Mouse (Mus musculus) left cerebral cortex, postnatal 36 days (tissue): ENCODE measurements around the gene Nfyc. TPM values are rescaled to one million over a fixed set of nuclear protein-coding genes. Genes with fewer than 3 reads are reported as not detected.

Experiments
- DNase-seq, 2 experiments: peaks; one replicate each; pipeline ENCODE4 v3.0.0; 2021 to 2022; ENCODE audit warnings: low spot score in 2 of 2, mixed read lengths in 1 of 2
- intact Hi-C: fragments of 180-260 bp; cut with DNase I; formaldehyde crosslinking; loops from one replicate; pipeline ENCODE4 v1.15.1; 2025
- total RNA-seq, 2 experiments: library from RNA; stranded (reverse); gene quantifications; 2 replicates each; pipeline ENCODE4 v1.2.3; 2021

The Nfyc gene
- 10 to 100 TPM; 40.7 to 48.4 TPM for total RNA-seq

DNA sequence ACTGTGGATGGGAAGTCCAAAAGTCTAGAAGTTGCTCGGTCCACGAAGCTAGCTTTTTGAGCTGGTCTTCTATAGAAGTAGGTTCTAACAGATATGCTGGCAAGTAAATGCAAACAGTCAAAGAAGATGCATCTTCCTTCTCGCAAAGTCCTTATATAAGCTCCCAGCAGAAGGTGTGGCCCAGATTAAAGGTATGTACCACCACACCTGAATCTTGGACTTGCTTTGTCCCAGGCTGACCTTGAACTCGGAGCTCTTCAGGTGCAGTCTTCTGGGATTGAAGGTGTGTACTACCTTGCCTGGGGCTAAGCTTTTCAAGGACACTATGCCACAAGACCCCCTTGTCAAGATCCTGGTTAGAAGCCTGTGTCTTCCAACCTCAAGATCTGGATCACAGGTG is at the start of gene Nfyc:
Gene Nfyc, minus strand, starts transcription at position 101 of the 400 bp plus-strand sequence.
- intact Hi-C loops = no loop called here
- DNase-seq = no peak

DNA sequence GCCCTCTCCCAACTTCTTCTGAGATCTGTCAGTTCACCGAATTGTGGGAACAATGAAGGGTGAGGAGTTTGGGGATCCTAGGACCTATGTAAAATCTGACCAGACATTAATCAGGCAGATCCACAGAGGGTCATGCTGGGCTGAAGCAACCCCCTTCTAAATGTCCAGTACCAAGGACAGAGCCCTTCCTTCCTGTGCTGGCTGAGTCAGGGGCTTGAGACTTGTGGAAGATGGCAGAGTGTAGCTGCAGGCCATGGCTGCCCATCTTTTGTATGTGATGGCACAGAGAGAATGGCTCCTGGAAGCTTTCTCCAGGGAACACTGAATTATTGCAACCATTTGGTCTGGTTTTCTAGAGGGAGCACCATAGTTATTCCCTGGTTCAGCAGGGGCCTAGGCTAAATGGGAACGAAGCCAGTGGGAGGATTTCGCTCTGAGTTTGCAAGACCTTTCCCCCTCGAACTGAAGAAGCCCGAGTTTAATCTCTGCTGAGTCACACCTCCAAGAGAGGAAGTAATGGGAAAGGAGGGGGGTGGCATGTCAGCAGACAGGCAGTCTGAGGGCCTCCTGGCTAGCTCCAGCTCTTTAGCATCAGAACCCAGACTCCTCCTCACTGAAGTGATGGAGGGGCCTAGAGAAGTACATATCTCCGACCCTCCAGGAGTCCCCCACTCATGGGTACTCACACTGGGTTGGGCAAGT is 49.5 kb upstream of the Nfyc start:
- no peak for DNase-seq
- intact Hi-C loops = no loop called here

DNA sequence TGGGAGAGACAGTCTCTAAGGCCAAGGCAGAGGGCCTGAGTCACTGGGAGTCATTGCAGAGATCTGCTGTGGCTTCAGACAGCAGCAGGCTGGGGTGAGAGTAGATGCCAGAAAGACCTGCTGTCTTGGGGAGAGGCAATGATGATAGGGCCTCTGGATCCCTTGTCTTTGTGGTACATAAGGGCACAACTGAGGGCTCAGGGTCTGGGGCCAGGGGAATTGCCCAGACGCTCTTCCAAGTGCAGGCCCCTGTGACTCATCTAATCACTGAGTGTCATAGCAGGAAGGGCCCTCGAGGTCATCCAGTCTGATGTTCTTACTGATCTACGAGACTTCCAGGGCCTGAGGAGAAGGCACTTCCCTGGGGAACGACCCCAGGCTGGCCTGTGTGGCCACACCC is 48.0 kb upstream of the Nfyc start:
- no peak for DNase-seq
- intact Hi-C loops = no loop called here

DNA sequence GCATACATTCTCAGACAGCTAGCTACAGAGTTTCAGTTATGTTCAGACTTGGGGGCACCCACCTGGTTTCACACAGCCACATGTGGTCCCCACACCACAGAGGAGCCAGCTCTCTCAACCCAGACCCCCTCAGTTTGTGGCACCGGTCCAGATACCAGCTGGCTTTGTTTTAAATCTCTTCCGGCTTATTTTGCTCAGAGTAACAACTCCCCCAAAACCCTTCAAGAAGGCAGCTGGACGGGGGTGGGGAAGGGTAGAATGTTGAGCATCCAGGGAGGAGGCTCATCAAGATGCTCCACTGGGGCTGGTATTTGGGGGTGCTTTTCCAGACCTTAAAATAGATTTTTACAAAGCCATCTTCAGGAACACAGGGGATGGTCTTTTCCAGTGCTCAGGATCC is 47.4 kb upstream of the Nfyc start:
- DNase-seq = peak; percentile 59 to 69
- intact Hi-C loops = no loop called here

DNA sequence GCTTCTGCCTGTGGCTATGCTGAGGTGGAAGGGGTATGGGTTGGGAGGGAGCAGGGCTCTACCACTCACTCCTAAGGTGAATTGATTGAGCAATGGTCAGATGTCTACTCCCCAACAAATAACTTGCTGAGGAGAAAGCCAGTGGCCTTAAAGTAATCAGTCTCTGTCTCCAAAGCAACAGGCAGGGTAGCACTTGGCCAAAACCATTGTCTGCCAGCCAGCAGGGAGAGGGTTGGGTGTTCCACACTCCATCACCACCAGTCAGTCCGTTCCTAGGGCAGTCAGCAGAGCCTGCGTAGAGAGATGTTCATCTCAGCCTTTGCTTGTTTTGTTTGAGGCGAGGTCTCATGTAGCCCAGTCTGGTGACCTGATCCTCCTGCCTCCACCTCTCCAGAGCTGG is 44.6 kb upstream of the Nfyc start:
- no peak for DNase-seq
- intact Hi-C loops = no loop called here

DNA sequence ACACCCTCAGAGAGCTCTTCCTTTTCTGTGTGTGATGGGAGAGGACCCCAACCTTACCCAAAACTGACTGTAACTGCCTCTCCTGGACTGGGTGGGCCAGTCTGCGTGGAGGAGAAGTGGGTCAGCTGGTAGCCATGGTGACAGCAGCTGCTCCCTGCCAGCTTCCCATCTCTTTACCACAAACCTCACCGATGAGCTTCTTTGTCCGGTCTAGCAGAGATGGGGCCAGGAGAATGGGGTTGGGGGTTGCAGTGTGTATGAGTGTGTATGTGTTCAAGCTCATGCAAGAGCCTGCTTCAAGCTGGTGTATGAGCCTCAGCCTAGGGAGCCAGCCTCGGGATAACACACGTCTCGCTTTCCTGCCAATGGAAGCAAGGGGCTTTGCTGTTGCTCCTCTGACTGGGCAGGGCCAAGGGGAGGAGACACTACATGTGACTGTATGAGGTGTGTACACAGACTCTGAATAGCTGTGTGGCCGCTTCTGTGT is 38.9 kb upstream of the Nfyc start:
- intact Hi-C loops = no loop called here

DNA sequence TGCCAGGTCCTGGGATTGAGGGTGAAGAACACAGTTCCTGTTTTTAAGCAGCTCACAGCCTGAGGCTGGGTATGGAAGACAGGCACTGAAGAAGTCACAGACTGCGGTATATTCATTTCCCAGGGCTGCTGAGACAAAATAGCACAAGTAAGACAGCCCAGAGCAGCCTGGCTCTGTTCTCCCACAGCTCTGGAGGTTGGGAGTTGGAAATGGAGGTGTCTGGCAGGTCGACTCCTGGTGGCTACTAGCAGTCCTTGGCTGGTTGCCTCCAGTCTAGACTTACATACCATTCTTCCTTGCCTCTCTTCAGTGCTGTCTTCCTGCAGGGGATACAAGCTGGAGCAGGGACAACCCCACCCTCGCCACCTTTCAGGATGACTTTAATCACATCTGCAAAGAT is 37.6 kb upstream of the Nfyc start:
- intact Hi-C loops = no loop called here
- DNase-seq = no peak

More for the DNA sequence above, 38.9 kb upstream of the Nfyc start:
- no peak for DNase-seq

DNA sequence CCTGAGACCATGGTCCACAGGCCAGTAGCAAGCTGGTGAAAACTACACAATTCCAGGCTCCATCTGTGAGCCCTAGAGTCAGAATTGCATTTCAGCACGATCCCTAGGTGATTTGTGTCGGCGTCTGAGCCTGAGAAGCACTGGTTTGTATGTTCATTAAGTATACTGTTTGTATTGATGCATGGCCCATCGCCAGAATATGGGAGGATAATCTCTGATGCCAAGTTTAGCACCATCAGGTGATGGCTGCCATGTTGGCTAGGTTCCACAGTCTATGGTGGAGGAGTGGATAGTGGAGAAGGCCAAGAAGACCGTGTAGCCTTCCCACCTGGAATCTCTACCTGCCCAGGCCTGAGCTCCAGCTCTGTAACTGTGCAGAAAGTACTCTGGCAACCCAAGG is 36.9 kb upstream of the Nfyc start:
- no peak for DNase-seq
- intact Hi-C loops = no loop called here

DNA sequence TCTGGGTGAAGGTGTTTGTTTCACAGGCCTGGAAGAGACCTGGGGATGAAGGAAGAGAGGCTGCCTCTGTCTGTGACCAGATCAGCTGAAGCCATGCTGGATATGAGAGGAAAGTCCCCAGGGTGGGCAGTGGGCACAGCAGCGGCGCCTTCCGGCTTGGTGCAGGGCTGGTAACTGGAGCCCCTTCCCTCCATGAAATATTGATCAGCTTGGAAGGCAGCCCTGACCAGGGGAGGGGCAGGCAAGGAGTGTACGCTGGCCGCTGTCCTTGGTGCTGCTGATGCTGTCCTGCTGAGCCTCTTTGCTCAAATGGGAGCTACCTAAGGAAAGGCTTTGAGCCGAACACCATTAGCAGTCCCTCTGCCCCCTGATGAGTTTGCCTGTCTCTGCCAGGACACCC is 34.8 kb upstream of the Nfyc start:
- DNase-seq = no peak
- intact Hi-C loops = no loop called here

DNA sequence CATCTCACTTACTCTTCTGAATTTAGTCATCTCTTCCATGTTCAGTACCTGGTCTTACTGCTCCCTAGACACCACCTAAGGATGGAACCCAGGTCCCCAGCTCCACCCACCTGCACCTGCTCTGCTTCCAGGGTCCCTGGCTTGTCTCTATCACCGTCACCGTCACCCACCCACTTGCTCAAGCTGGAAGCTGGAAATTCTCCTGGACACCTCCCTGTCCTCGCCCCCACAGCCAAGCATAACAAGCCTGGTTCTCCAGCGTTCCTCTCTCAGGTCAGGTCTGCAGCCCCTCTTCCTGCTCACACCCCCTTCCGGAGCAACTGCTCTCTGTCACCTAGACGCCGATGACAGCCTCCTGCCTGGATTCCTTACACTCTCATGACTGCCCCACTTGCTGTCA is 28.5 kb upstream of the Nfyc start:
- DNase-seq = peak; percentile 55 to 82
- intact Hi-C loops = no loop called here

DNA sequence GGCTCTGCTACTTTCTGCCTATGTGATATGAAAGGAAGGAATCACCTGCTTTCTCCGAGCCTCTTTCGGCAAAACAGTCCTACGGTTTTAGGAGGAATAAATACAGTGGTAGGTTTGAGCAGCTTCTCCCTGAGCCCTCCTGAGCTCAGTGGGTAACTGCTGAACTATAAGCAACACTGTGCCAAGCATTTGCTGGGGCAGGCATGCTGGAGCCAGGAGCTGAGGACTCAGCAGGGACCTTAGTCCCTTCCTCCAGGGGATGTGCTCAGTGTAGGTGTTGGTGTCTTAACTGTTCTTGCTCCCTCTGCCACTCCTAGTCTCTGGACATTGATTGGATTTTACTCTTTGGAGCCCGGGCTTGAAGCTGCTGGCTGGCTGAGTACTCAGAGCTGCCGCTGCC is 25.0 kb upstream of the Nfyc start:
- DNase-seq = no peak

DNA sequence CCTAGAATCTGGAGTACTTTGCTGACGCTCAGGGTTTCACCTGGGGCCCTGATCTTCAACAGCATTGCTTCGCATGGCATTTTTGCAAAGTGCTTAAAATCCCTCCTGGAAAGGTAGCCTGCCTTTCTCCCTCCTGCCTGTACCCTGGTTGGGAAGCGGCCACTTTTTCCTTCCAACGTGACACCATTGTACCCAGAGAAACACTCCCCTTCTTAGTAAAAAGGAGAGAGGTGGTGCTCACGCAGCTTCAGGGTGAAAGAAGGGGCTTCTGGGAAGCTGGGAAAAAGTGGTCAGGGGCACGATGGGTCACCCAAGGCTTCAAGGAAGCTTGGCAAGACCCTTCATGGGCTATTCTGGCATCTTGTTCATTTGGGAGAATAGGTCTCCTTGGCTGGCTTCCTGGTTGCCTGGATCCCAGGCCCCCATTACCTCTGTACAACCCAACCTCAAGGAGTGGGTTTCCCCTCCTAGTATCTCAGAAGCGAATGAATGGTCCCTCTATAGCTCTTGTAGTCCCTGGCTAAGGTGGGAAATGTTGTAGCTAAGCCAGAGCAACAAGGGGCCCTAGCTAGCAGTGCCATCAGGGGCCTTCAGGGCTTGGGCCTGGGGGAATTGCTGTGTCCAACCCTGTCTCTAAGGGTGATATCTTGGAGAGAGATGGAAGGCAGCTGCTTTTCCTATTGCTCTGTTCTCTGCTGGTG is 24.1 kb upstream of the Nfyc start:
- DNase-seq = peak in 1 of 2 experiments; percentile 25
- intact Hi-C loops = no loop called here

More for the DNA sequence above, 25.0 kb upstream of the Nfyc start:
- intact Hi-C loops = no loop called here

DNA sequence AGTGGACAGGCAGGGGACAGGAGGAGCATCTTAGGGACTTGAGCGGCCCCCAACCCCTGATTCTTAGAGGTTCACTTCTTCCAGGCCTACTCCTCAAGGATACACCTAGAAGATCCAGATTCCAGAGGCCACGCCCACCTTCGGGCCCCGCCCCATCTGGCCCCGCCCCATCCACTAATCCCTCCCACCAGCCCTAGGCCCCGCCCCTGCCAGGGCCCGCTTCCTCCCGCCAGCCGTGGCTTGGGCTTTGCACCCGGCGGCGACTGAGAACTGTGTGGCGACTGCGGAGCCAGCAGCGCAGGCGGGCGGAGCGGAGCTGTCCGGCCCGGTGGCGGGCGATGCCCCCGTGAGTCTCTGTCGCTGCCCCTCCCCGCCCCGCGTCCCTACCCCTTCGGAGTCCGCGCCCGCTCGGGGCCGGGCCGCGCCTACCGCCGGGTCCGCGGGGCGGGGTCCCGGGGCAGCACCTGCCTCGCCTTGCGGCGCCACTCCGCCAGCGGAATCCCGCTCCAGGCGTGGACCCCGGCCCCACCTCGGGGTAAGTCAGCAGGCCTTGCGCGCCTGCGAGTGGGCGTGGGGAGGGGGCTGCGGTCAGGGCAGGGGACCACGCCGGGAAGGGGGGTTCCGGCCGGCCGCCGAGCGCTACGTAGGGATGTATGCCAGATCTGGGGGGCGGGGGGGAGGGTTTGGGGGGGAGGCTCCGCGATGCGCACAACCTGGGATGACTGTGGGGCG is 23.4 kb upstream of the Nfyc start, which contains the start of gene Rims3:
Gene Rims3, plus strand, starts transcription at position 229 of the 732 bp plus-strand sequence.
- intact Hi-C loops = no loop called here
- DNase-seq = peak; percentile 63 to 70

DNA sequence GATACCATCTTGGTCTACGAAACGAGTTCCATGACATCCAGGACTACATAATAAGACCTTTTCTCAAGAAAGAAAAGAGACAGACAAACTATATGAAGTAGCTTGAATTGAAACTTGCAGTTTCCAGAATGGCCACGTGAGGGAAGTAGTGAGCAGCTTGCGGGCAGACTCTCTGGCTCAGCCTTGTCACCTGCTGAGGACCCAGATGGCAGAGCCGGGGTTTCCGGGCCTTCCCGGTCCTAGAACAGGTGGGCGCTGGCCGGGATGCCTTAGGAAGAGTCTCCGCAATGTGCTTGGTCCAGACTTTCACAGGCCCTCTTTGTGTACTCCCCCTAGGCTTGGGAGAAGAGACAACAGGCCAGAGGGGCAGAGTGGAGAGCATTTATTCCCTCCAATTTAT is 19.6 kb upstream of the Nfyc start:
- DNase-seq = peak; percentile 68
- intact Hi-C loops = loop anchor here (2.0 kb wide), 1 partner anchor 36 kb away; no protein-coding TSS in a partner anchor

DNA sequence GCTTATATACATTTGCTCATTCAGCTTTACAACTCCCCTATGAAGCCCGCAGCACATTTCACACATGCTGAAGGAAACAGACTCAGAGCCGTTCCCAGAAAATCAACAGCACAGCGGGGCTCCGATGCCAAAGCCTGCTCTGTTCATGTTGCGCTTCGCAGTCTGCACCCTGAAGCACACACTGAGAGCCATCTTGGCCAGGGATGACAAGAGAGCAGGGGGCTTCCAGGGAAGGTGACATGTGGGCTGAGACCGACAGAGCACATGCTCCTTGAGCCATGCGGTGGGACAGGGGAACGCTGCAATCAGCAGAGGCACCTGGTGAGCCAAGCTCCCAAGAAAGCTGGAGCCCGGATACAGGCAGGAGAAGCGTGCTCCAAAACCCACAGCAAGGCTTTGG is 18.1 kb upstream of the Nfyc start:
- intact Hi-C loops = no loop called here
- no peak for DNase-seq

DNA sequence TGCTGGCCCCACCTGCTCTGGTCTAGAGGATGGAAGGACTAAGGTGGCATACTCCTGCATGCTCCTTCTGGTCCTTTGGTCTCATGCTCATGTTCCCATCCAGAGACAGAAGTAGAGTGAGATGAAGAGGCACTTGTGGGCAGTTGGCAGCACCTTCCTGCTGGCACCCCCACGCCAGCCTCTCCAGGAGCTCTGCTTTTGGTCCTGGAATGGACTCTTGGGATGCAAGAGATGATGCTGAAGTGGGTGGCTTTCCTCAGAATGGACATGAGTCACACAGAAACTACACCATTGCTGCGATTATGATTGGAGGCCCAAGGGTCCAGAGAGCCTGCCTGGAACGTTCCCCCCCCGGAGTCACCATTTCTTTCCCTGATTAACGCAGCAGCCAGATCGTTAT is 17.5 kb upstream of the Nfyc start:
- DNase-seq = no peak
- intact Hi-C loops = no loop called here

DNA sequence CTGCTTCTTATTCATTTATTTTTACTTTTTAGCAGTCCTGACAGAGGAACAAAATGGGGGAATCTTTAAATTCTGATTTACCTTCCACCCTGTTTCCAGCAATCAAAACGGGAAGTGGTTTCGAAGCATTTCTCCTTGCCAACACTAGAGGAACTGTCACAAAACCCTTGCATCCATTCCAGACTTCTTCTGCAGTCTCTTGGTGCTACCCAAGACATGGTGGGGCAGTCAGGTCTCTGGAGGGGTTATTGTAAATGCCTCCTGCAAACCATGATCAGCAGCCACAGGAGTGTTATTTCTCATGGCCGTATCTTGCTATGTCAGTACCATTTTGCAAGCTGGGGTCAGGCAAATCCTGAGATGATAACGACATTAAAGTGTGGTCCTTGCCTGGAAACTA is 13.7 kb upstream of the Nfyc start:
- no peak for DNase-seq
- intact Hi-C loops = no loop called here

DNA sequence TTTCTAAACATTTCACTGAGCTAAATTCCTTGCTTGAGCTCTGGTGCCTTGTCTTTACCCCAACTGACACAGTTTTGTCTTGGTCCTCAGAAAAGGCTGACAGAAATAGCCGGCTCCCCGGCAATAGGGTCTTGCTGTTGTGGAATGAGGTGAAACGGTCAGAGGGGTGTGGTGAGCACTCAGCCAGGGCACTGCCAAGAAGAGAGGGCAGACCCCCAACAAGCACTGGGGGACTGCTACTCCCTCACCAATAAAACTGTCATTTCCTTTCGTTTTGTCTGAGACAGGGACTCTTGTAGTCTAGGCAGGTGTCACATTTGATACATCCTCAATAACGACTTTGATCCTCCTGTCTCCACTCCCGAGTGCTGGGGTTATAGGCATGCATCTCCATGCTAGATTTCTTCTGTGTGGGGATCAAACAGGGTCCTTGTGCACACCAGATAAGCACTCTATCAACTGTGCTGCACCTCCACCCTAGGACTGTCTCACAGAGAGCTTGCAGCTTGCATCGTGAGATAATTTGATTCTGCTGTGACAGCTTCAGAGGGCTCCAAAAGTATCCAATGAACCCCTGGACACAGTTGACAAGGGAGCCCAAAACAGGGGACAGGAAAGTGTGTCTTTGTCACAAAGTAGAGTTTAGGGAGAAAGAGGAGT is 13.2 kb upstream of the Nfyc start:
- no peak for DNase-seq
- intact Hi-C loops = no loop called here

DNA sequence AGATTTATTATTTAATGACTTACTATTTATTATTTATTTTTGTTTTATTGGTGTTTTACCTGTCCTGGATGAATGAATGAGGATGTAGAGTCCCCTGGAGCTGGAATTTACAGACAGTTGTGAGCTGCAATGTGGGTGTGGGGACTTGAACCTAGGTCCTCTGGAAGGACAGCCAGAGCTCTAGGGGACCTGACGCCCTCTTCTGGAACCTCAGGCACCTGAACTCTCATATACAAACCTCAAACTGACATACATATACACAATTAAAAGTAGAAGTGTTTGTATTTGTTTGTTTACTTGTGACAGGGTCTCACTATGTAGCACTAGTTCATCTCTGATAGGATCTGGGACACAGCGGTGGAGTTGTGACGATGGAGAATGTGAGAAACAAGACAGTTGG is 10.0 kb upstream of the Nfyc start:
- DNase-seq = no peak
- intact Hi-C loops = no loop called here

DNA sequence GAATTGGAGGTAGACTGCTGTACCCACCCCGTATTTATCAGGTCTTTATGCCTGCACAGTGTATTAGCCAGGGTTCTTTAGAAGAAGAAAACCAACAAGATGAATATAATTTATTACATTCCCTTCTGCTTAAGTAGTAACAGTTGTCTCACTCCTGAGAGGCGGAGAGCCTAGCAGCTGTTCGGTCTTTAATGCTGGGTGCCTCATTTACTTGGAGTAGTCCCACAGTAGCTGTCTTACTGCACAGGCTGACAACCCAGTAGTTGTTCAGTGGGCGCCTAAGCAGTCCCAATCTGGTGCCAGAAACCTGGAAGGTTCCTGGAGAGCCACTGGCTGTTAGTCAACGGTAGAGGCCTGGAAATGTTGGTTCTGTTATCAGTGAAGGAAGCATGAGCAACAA is 605 bp downstream of the Nfyc start:
- intact Hi-C loops = no loop called here
- no peak for DNase-seq
